Mouse (Mus musculus) forebrain, embryonic 16.5 days (tissue): ENCODE data around the gene Sec16a. TPM values are rescaled to one million over a fixed set of nuclear protein-coding genes. Genes with fewer than 3 reads are reported as not detected.
A peak's percentile ranks its signal among the peaks of the same experiment; 100 is the strongest.

Experiments
- ATAC-seq: fragments of 200-750 bp; cut with Nextera tagmentation; 2 replicates; pipeline ENCODE4 v1.8.0; 2017; ENCODE audit warnings: mild to moderate bottlenecking, moderate library complexity
- H3K27ac ChIP-seq: fragments of 300-500 bp; sonication (generic); 2 replicates; pipeline ENCODE4 v1.5.1; 2014; ENCODE audit warnings: low read length, control low read depth
- H3K27me3 ChIP-seq: fragments of 300-500 bp; sonication (generic); replicated peaks from 2 replicates; pipeline ENCODE4 v1.6.1; 2014; ENCODE audit warnings: low read length; ENCODE audit not compliant: control insufficient read depth, insufficient read depth
- H3K36me3 ChIP-seq: fragments of 300-500 bp; sonication (generic); 2 replicates; pipeline ENCODE4 v1.6.1; 2014; ENCODE audit not compliant: control insufficient read depth, insufficient read depth
- H3K4me1 ChIP-seq: fragments of 300-500 bp; sonication (generic); replicated peaks from 2 replicates; pipeline ENCODE4 v1.6.1; 2014; ENCODE audit warnings: low read length; ENCODE audit not compliant: control insufficient read depth, insufficient read depth
- H3K4me2 ChIP-seq: fragments of 300-500 bp; sonication (generic); 2 replicates; pipeline ENCODE4 v1.6.1; 2014; ENCODE audit warnings: mild to moderate bottlenecking, low read length, control low read depth
- H3K4me3 ChIP-seq: fragments of 300-500 bp; sonication (generic); replicated peaks from 2 replicates; pipeline ENCODE4 v1.5.1; 2014; ENCODE audit warnings: mild to moderate bottlenecking, low read length, control low read depth
- H3K9ac ChIP-seq: fragments of 300-500 bp; sonication (generic); replicated peaks from 2 replicates; pipeline ENCODE4 v1.6.1; 2014; ENCODE audit warnings: low read depth, low read length, control low read depth
- H3K9me3 ChIP-seq: fragments of 300-500 bp; sonication (generic); 2 replicates; pipeline ENCODE4 v1.6.1; 2016; ENCODE audit warnings: low read length; ENCODE audit not compliant: control insufficient read depth
- WGBS: fragments of 180-500 bp; shearing (Covaris S2); extraction: QIAGEN DNeasy Blood & Tissue Kit; methylation state at CpG from one replicate; pipeline ENCODE4 v1.1.7; 2014; 5-methylcytosine and 5-hydroxymethylcytosine counted together
- polyA plus RNA-seq: library from polyadenylated mRNA; unstranded; fragments of >200 nt; fragmentation: Nextera tagmentation; extraction: Ambion mirVana; gene quantifications from 2 replicates; pipeline ENCODE4 v1.2.1, GENCODE M21; 2015

Gene Sec16a
- polyA plus RNA-seq, 1 experiment from 2014 or later = 21.5 TPM

DNA sequence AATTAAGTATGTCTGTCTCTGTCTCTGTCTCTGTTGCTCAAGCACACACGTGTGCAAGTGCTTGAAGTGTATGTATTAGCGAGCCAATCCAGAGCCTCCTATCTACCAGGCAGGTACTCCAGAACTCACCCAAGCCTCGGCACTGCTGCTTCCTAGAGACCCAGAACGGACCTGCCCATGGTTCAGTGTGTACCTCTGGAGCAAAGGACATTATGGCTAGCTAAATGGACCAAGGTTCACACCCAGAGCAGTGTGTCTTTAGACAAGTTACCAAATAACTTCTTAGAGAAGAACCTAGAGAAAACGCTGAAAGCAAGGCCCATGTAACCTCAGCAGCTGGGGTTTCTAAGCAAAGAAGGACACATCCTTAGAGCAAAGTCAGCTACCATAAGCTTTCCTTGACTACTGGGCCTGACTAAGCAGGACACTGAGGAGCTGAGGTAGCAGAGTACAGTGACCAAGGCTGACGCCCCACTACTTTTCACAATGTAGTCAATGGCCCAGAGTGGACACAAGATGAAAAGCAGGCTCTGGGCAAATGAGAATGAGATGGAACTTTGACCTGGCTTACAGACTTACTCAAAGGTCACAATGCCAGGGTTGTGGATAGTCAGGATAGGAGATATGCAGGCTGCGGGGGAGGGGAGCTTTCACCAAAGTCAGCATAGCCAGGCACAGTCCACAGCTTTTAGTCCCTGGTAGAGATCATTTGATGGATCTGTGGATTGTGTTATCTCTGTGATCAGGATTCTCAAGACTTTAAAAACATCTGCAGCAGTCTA, 10.0 kb downstream of the Sec16a start:
- H3K36me3 ChIP-seq = peaks cover 28% of the 10 kb centered on the region
- no peak for ATAC-seq
- no peaks in the 10 kb centered on the region for H3K27me3 ChIP-seq
- 94% methylated on average over 7 of the region's 7 CpGs for WGBS
- H3K9me3 ChIP-seq = no peaks in the 10 kb centered on the region
- H3K4me3 ChIP-seq = no peak overlapping the region
- H3K27ac ChIP-seq = no peak overlapping the region
- peaks cover 7% of the 10 kb centered on the region for H3K4me1 ChIP-seq
- H3K9ac ChIP-seq = no peak overlapping the region
- no peak overlapping the region for H3K4me2 ChIP-seq

DNA sequence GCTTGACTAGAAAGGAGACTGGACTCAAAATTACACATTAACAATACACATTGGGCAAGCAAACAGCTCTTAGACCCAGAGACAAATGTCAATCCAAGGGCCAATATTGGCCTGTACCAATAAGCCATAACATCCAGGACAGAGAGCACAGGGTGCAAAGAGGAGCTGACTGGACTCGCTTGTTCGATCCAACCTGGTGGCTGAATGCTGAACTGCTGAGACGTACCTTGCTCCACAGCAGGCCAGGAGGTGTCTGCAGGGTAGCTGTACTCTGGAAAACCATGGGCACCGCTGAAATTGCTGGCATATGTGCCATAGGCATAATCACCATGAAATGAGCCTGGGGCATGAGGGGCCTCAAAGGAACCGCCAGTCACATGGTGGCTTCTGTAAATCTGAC, 15.2 kb downstream of the Sec16a start:
- no peak overlapping the region for H3K27ac ChIP-seq
- peaks cover 51% of the 10 kb centered on the region for H3K36me3 ChIP-seq
- no peaks in the 10 kb centered on the region for H3K27me3 ChIP-seq
- H3K9me3 ChIP-seq = no peaks in the 10 kb centered on the region
- no peaks in the 10 kb centered on the region for H3K4me1 ChIP-seq
- no peak overlapping the region for H3K4me2 ChIP-seq
- WGBS = 94% methylated on average over 5 of the region's 5 CpGs
- no peak overlapping the region for H3K4me3 ChIP-seq
- no peak for ATAC-seq
- no peak overlapping the region for H3K9ac ChIP-seq

DNA sequence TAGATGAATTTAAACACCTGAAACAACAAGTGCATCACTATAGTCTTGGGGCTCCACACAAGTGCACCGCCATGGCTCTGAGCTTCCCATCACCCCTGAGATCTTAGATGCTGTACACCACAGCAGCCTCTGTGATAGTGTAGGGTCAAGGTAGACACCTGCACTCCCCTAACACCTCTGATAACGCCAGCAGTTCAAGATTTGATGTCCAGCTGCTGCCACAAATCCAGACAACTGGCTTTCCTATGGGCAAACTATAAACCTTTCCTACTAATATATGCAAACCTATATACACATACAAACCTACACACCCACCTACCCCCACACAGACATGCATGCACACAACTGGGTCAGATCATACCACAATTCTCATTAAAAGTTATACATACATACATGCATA, 20.5 kb downstream of the Sec16a start:
- 97% methylated on average over 2 of the region's 2 CpGs for WGBS
- no peak overlapping the region for H3K9ac ChIP-seq
- peaks cover 70% of the 10 kb centered on the region for H3K36me3 ChIP-seq
- ATAC-seq = no peak
- no peak overlapping the region for H3K4me2 ChIP-seq
- no peaks in the 10 kb centered on the region for H3K27me3 ChIP-seq
- no peak overlapping the region for H3K4me3 ChIP-seq
- H3K27ac ChIP-seq = no peak overlapping the region
- H3K4me1 ChIP-seq = no peaks in the 10 kb centered on the region
- no peaks in the 10 kb centered on the region for H3K9me3 ChIP-seq

DNA sequence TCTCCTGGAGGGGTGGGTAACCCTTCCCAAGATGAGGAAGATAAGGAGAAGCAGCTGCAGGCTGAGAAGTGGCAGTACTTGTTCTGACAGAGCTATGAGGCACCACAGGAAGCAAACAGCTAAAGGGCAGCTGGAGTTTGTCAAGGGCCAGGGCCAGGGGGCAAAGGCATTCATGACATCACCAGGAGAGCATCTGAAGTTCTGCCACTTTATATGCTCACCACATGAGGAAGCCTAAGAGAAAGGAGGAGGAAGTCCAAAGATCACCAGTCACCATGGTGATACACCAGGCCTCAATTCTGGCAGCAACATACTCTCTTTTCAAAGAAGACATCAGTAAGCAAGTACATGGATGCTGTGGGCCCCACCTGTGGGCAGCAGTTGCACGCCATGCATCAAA, 21.9 kb downstream of the Sec16a start:
- 91% methylated on average over 1 of the region's 1 CpGs for WGBS
- Histone ChIP-seq H3K4me1 (no peaks in the 10 kb centered on the region), H3K27ac (no peak overlapping the region), H3K36me3 (peaks cover 64% of the 10 kb centered on the region), H3K27me3 (no peaks in the 10 kb centered on the region), H3K4me2 (no peak overlapping the region), H3K9ac (no peak overlapping the region), H3K4me3 (no peak overlapping the region), H3K9me3 (no peaks in the 10 kb centered on the region)
- no peak for ATAC-seq

DNA sequence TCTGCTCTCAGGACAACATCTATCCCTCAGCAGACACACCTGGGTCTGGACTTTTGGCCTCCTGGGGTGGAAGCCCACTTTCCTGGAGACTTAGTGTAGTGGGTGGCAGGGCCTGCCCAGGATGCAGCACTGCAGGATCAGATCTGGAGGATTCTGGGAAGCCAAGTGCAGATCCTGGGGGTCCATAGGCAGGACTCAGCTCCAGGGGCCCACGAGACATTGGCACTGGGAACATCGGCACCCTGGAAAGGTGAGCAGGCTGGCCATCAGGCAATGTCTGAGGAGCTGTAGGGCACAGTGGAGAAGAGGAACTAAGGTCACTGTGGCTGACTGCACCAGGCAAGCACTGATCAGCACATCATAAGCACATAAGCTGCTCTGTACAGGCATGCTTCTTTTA, 23.0 kb downstream of the Sec16a start:
- whole genome bisulfite sequencing = 84% methylated on average over 2 of the region's 2 CpGs
- no peak for ATAC-seq
- H3K36me3 ChIP-seq = peaks cover 60% of the 10 kb centered on the region
- H3K27ac ChIP-seq = no peak overlapping the region
- no peak overlapping the region for H3K9ac ChIP-seq
- H3K9me3 ChIP-seq = no peaks in the 10 kb centered on the region
- H3K4me3 ChIP-seq = no peak overlapping the region
- no peak overlapping the region for H3K4me2 ChIP-seq
- H3K4me1 ChIP-seq = no peaks in the 10 kb centered on the region
- no peaks in the 10 kb centered on the region for H3K27me3 ChIP-seq

DNA sequence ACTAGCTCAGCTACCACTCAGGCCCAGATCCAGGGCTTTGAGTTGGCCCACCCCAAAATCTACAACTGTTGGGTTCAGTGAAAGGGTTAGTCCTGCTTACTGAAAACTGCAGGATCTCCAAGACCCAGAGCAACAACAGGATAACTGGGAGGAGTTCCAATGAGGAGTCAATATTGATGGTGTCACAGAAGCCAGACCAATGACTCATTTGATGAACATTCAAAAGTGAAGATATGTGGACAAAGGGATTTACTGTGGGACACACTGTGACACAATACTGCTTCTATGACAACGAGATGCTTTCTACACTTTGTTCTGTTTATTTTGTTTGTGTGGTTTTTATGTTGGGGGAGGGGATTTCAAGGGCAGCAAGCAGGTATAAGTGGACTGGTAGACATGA, 26.9 kb downstream of the Sec16a start:
- WGBS = 89% methylated on average over 1 of the region's 1 CpGs
- Histone ChIP-seq H3K27me3 (no peaks in the 10 kb centered on the region), H3K4me3 (no peak overlapping the region), H3K9ac (no peak overlapping the region), H3K4me1 (no peaks in the 10 kb centered on the region), H3K36me3 (peaks cover 49% of the 10 kb centered on the region), H3K27ac (no peak overlapping the region), H3K4me2 (no peak overlapping the region), H3K9me3 (no peaks in the 10 kb centered on the region)
- no peak for ATAC-seq

DNA sequence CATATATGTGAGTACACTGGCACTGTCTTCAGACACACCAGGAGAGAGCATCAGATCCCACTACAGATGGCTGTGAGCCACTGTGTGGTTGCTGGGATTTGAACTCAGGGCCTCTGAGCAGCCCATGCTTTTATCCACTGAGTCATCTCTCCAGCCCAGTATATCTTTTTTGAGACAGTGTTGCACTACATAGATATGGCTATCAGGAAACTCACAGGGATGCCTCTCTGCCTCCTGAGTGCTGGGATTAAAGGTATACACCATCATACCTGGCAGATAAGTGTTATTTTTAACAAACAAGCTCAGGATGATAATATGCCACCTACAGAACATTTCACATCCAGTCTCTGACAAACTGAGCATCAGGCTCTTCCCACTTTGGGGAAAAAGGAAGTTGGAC, 27.9 kb downstream of the Sec16a start:
- H3K4me2 ChIP-seq = no peak overlapping the region
- no peak overlapping the region for H3K27ac ChIP-seq
- ATAC-seq = no peak
- H3K27me3 ChIP-seq = no peaks in the 10 kb centered on the region
- peaks cover 43% of the 10 kb centered on the region for H3K36me3 ChIP-seq
- H3K4me1 ChIP-seq = no peaks in the 10 kb centered on the region
- H3K4me3 ChIP-seq = no peak overlapping the region
- H3K9me3 ChIP-seq = no peaks in the 10 kb centered on the region
- H3K9ac ChIP-seq = no peak overlapping the region

DNA sequence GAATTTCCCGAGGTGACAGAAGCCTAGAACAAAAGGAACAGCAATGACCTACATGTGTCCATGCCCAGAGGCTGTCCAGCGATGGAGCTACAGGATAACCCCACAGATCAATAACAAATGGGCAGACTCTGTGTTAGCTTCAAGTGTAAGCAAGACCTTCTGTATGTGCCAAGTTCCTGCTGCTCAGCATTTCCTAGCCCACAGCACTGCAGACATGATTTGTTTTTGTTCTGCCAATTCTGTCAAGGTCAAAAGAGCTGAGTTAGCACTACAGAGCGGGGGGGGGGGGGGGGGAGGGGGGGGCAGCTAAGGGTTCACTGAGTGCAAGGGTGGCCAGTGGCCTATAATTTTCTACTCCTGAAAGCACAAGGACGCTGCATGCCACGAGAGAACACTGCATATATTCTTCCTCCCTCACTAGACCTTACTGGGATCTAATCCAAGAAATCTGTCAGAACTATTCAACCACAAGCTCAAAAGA, 34.0 kb downstream of the Sec16a start:
- Histone ChIP-seq H3K36me3 (peaks cover 24% of the 10 kb centered on the region), H3K4me1 (peaks cover 28% of the 10 kb centered on the region), H3K27ac (no peak overlapping the region), H3K4me2 (no peak overlapping the region), H3K27me3 (no peaks in the 10 kb centered on the region), H3K4me3 (no peak overlapping the region), H3K9me3 (no peaks in the 10 kb centered on the region), H3K9ac (no peak overlapping the region)
- ATAC-seq = no peak
- WGBS = 55% methylated on average over 4 of the region's 5 CpGs

DNA sequence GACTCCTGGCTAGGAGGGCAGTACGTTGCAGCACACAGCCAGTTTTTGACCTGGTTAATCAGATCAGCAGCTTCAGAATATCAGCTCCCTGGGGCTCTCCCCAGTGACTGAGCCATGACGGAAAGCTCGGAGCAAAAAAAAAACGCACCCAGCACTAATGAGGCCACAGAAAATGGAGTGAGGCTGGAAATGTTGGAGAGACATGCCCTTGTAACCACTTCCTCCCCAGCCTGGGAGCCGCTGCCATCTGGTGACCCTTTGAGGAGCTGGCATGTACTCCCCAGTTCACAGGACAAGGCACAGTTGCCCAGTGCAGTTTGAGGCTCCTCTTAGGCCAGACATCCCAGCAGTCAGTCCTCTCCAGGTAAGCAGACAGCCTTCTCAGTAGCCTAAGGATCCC, 34.9 kb downstream of the Sec16a start:
- no peak for ATAC-seq
- H3K9ac ChIP-seq = no peak overlapping the region
- peaks cover 35% of the 10 kb centered on the region for H3K4me1 ChIP-seq
- WGBS = 72% methylated on average over 5 of the region's 5 CpGs
- no peaks in the 10 kb centered on the region for H3K27me3 ChIP-seq
- no peak overlapping the region for H3K27ac ChIP-seq
- H3K4me3 ChIP-seq = no peak overlapping the region
- H3K4me2 ChIP-seq = no peak overlapping the region
- H3K9me3 ChIP-seq = no peaks in the 10 kb centered on the region
- H3K36me3 ChIP-seq = peaks cover 15% of the 10 kb centered on the region

DNA sequence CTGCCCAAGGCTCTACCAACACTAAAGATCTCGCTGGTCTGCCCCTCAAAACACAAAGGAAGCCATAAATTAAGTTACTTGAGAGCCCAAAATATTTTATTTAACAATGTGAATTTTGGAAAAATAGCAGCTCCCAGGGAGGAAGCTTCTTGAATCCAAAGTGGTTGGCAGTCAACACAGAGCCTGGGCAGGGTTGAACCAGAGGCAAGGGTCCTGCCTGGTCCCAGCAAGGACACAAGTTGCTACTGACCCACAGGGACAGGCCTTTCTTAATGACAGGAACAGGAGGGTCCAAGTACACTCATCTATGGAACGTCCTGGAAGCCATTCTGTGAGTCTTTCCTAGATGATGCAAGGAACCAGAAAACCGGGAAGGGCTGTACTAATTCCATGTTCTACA, 35.7 kb downstream of the Sec16a start:
- peak overlapping the region; percentile 88 for H3K4me3 ChIP-seq
- WGBS = 57% methylated on average over 3 of the region's 3 CpGs
- no peak overlapping the region for H3K27ac ChIP-seq
- H3K27me3 ChIP-seq = no peaks in the 10 kb centered on the region
- H3K36me3 ChIP-seq = peaks cover 11% of the 10 kb centered on the region
- H3K9me3 ChIP-seq = no peaks in the 10 kb centered on the region
- H3K4me1 ChIP-seq = peaks cover 35% of the 10 kb centered on the region
- ATAC-seq = peak; percentile 14; the same call in 1 of the 2 replicates
- H3K9ac ChIP-seq = peak overlapping the region; percentile 92
- peak overlapping the region; percentile 93 for H3K4me2 ChIP-seq
